Mouse (Mus musculus): Measurements from ENCODE around the gene Kcnj2. TPM values are rescaled to one million over a fixed set of nuclear protein-coding genes. Genes with fewer than 3 reads are reported as not detected.
A peak's percentile ranks its signal among the peaks of the same experiment; 100 is the strongest.

The Kcnj2 gene
- polyA plus RNA-seq, 1 experiment from 2014 or later = 3.2 TPM

GRCm38 (mm10) chr11:111064751-111065527, 1.0 kb upstream of the Kcnj2 start:
- Histone ChIP-seq H3K9me3 (replicated peaks) (no peaks in the 10 kb centered on the region), H3K9ac (peak overlapping the region; percentile 56), H3K36me3 (no peaks in the 10 kb centered on the region), H3K27me3 (peaks cover 19% of the 10 kb centered on the region), H3K4me2 (replicated peaks) (peak overlapping the region; percentile 94), H3K4me1 (peaks cover 16% of the 10 kb centered on the region), H3K27ac (peak overlapping the region; percentile 44; the same call in 1 of the 2 replicates), H3K4me3 (peak overlapping the region; percentile 64)
- peak; percentile 44 for ATAC-seq (ENCODE audit: low FRiP score)
- WGBS = under 1% methylated on average over 25 of the region's 25 CpGs

GRCm38 (mm10) chr11:111066299-111066691, 331 bp downstream of the Kcnj2 start:
- ATAC-seq (ENCODE audit: low FRiP score) = peak; percentile 70
- WGBS = under 1% methylated on average over 9 of the region's 9 CpGs
- peaks cover 19% of the 10 kb centered on the region for H3K27me3 ChIP-seq
- peaks cover 12% of the 10 kb centered on the region for H3K4me1 ChIP-seq
- peak overlapping the region; percentile 57 for H3K9ac ChIP-seq
- H3K36me3 ChIP-seq = no peaks in the 10 kb centered on the region
- peak overlapping the region; percentile 64 for H3K4me3 ChIP-seq
- H3K9me3 ChIP-seq (replicated peaks) = no peaks in the 10 kb centered on the region
- H3K4me2 ChIP-seq (replicated peaks) = peak overlapping the region; percentile 94
- no peak overlapping the region for H3K27ac ChIP-seq

- Histone ChIP-seq H3K36me3 (no peaks in the 10 kb centered on the region), H3K27me3 (peaks cover 19% of the 10 kb centered on the region), H3K4me2 (replicated peaks) (peak overlapping the region; percentile 94; the same call in 1 of the 2 replicates), H3K9me3 (replicated peaks) (no peaks in the 10 kb centered on the region), H3K4me3 (no peak overlapping the region), H3K9ac (no peak overlapping the region), H3K4me1 (peaks cover 12% of the 10 kb centered on the region), H3K27ac (no peak overlapping the region)
- 71% methylated on average over 3 of the region's 3 CpGs for WGBS
- no peak for ATAC-seq (ENCODE audit: low FRiP score)
Observed at GRCm38 (mm10) chr11:111067787-111068186, 1.8 kb downstream of the Kcnj2 start.

GRCm38 (mm10) chr11:111070460-111070859, 4.5 kb downstream of the Kcnj2 start:
- no peak for ATAC-seq (ENCODE audit: low FRiP score)
- Histone ChIP-seq H3K4me2 (replicated peaks) (no peak overlapping the region), H3K27ac (no peak overlapping the region), H3K9me3 (replicated peaks) (no peaks in the 10 kb centered on the region), H3K4me1 (peaks cover 8% of the 10 kb centered on the region), H3K4me3 (no peak overlapping the region), H3K36me3 (no peaks in the 10 kb centered on the region), H3K27me3 (peaks cover 19% of the 10 kb centered on the region), H3K9ac (no peak overlapping the region)

DNA sequence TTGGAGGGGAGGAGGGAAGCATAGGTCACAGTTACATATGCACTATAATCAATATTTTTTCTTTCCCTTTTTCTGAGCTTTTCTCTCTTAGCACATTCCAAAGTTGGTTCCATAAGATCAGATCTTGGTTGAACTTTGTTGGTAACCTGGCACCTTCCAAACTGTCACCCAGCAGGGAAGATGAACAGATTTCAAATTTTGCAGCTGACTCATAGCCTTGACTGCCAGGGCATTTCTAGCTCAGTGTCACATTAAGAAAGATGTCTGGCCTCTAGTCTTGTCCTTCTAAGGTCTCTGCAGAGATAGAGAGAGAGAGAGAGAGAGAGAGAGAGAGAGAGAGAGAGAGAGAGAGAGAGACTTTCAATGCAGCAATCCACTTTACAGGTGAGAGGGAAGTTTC, 8.2 kb downstream of the Kcnj2 start:
- Histone ChIP-seq H3K9me3 (replicated peaks) (no peaks in the 10 kb centered on the region), H3K36me3 (no peaks in the 10 kb centered on the region), H3K27me3 (no peaks in the 10 kb centered on the region), H3K27ac (no peak overlapping the region), H3K4me1 (no peaks in the 10 kb centered on the region), H3K4me2 (replicated peaks) (no peak overlapping the region), H3K9ac (no peak overlapping the region), H3K4me3 (no peak overlapping the region)
- no peak for ATAC-seq (ENCODE audit: low FRiP score)

DNA sequence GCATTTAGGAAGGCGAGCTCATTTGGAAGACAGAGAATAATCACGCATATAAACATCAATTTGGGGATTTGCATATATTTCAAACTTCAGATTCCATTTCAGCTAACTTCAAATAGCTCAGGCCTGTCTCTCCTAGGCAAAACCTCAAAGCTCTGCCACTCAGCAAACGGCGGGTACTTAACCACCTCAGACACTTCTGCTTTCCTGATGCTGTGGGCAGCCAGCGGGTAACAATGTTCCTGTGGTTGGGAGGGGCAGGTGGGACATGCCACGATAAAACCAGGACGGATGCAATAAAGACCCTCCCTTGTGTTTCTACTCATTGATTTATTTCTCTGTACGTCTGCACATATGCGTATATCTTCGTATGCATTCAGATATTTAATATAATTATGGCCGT, 12.1 kb downstream of the Kcnj2 start:
- Histone ChIP-seq H3K9me3 (replicated peaks) (no peaks in the 10 kb centered on the region), H3K4me2 (replicated peaks) (no peak overlapping the region), H3K9ac (no peak overlapping the region), H3K27ac (no peak overlapping the region), H3K27me3 (no peaks in the 10 kb centered on the region), H3K36me3 (no peaks in the 10 kb centered on the region), H3K4me1 (no peaks in the 10 kb centered on the region), H3K4me3 (no peak overlapping the region)
- 93% methylated on average over 11 of the region's 11 CpGs for WGBS
- ATAC-seq (ENCODE audit: low FRiP score) = no peak

GRCm38 (mm10) chr11:111083009-111083408, 17.0 kb downstream of the Kcnj2 start:
- Histone ChIP-seq H3K9me3 (replicated peaks) (no peaks in the 10 kb centered on the region), H3K9ac (no peak overlapping the region), H3K27me3 (no peaks in the 10 kb centered on the region), H3K27ac (no peak overlapping the region), H3K36me3 (no peaks in the 10 kb centered on the region), H3K4me2 (replicated peaks) (no peak overlapping the region), H3K4me1 (no peaks in the 10 kb centered on the region), H3K4me3 (no peak overlapping the region)
- 79% methylated on average over 2 of the region's 2 CpGs for WGBS
- no peak for ATAC-seq (ENCODE audit: low FRiP score)

DNA sequence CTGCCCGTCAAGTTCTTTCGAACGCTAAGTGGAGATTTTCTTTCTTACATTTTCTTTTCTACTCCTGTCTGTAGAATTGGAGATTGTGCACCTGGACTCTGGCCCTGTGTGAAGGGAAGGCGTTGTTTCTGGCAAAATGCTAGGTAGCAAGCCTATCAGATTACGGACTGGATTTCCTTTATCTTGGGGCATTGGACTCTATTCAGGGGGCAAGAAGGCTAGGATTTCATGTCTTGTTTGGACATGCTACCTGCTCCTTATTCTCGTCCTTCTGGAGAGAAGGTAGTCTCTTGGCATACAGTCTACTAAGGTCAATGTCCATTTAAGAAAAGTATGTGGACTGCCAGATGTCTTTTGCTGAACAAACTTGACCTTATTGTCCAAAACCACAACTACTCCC, 21.0 kb downstream of the Kcnj2 start:
- Histone ChIP-seq H3K9ac (no peak overlapping the region), H3K27me3 (no peaks in the 10 kb centered on the region), H3K9me3 (replicated peaks) (no peaks in the 10 kb centered on the region), H3K27ac (no peak overlapping the region), H3K4me2 (replicated peaks) (no peak overlapping the region), H3K36me3 (no peaks in the 10 kb centered on the region), H3K4me1 (peaks cover 3% of the 10 kb centered on the region; the same call in 1 of the 2 replicates), H3K4me3 (no peak overlapping the region)
- no peak for ATAC-seq (ENCODE audit: low FRiP score)
- 79% methylated on average over 6 of the region's 6 CpGs for whole genome bisulfite sequencing

- Histone ChIP-seq H3K9me3 (replicated peaks) (no peaks in the 10 kb centered on the region), H3K4me2 (replicated peaks) (no peak overlapping the region), H3K27ac (no peak overlapping the region), H3K4me1 (peaks cover 3% of the 10 kb centered on the region; the same call in 1 of the 2 replicates), H3K9ac (no peak overlapping the region), H3K27me3 (no peaks in the 10 kb centered on the region), H3K4me3 (no peak overlapping the region), H3K36me3 (no peaks in the 10 kb centered on the region)
- no peak for ATAC-seq (ENCODE audit: low FRiP score)
Observed at GRCm38 (mm10) chr11:111088226-111088625, 22.3 kb downstream of the Kcnj2 start.

GRCm38 (mm10) chr11:111088812-111089211, 22.8 kb downstream of the Kcnj2 start:
- Histone ChIP-seq H3K9ac (no peak overlapping the region), H3K27ac (no peak overlapping the region), H3K4me3 (no peak overlapping the region), H3K9me3 (replicated peaks) (no peaks in the 10 kb centered on the region), H3K27me3 (no peaks in the 10 kb centered on the region), H3K36me3 (no peaks in the 10 kb centered on the region), H3K4me1 (peaks cover 3% of the 10 kb centered on the region; the same call in 1 of the 2 replicates), H3K4me2 (replicated peaks) (no peak overlapping the region)
- WGBS = 64% methylated on average over 3 of the region's 3 CpGs
- ATAC-seq (ENCODE audit: low FRiP score) = no peak

DNA sequence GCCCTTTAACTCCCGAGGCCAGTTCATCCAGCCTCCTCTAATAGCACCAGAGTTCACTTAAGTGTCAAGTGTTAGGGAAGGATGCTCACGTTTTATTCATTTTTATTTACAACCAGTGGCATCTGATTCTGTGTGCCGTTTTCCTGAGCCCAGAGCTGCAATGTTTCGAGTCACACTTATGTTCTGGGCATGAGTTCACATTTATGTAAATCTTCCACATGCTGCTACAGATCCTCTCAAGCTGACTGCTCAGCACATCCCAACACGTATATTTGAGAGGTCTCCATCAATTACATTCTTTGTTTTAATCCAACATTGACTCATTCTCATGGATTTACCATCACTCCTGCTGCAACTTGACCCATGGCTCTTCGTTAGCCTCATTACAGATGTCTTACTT, 25.2 kb downstream of the Kcnj2 start:
- 87% methylated on average over 6 of the region's 6 CpGs for WGBS
- peaks cover 3% of the 10 kb centered on the region; the same call in 1 of the 2 replicates for H3K4me1 ChIP-seq
- H3K9me3 ChIP-seq (replicated peaks) = no peaks in the 10 kb centered on the region
- no peak overlapping the region for H3K27ac ChIP-seq
- H3K9ac ChIP-seq = no peak overlapping the region
- no peaks in the 10 kb centered on the region for H3K36me3 ChIP-seq
- ATAC-seq (ENCODE audit: low FRiP score) = no peak
- H3K27me3 ChIP-seq = no peaks in the 10 kb centered on the region
- no peak overlapping the region for H3K4me2 ChIP-seq (replicated peaks)
- no peak overlapping the region for H3K4me3 ChIP-seq

DNA sequence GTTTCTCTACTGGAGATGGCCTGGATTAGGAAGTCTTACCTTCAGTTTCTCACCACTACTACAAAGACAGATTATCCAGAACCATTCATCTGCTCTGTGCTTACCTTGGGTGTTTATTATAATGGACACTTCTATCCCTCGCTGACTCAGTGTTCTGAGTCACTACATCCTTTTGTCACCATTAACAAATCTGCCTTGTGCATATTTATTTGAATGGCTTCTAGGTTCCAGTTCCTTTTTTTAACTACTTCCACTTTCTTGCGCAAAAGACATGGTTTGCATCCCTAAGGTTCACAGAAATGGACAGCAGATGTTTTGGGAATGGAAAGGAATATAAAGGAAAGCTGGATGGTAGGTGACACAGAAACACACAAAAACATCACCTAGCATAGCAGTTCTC, 27.0 kb downstream of the Kcnj2 start:
- no peak overlapping the region for H3K9ac ChIP-seq
- no peaks in the 10 kb centered on the region for H3K9me3 ChIP-seq (replicated peaks)
- peaks cover 3% of the 10 kb centered on the region; the same call in 1 of the 2 replicates for H3K4me1 ChIP-seq
- no peaks in the 10 kb centered on the region for H3K27me3 ChIP-seq
- 90% methylated on average over 2 of the region's 2 CpGs for WGBS
- ATAC-seq (ENCODE audit: low FRiP score) = no peak
- no peaks in the 10 kb centered on the region for H3K36me3 ChIP-seq
- no peak overlapping the region for H3K4me3 ChIP-seq
- no peak overlapping the region for H3K4me2 ChIP-seq (replicated peaks)
- H3K27ac ChIP-seq = no peak overlapping the region

DNA sequence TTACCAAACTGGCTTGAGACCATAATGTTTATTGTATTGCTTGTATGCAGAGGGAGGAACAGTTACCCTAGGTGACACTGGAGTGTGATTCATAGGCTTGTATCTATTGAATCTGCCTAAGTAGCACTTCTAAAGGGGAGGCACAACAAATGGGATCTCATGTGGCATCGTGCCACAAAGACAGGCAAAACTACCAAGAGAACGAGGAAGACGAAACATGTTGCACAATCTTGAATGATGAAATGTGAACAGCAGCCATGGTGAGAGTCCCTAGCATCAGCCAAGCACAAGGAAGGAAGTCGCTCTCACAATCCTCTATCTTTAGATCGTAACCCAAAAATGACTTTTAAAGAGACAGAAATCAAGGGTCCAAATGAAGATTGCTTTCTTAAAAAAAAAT, 30.6 kb downstream of the Kcnj2 start:
- no peaks in the 10 kb centered on the region for H3K9me3 ChIP-seq (replicated peaks)
- ATAC-seq (ENCODE audit: low FRiP score) = no peak
- H3K36me3 ChIP-seq = no peaks in the 10 kb centered on the region
- H3K9ac ChIP-seq = no peak overlapping the region
- no peaks in the 10 kb centered on the region for H3K4me1 ChIP-seq
- H3K27me3 ChIP-seq = no peaks in the 10 kb centered on the region
- no peak overlapping the region for H3K4me3 ChIP-seq
- H3K4me2 ChIP-seq (replicated peaks) = no peak overlapping the region
- H3K27ac ChIP-seq = no peak overlapping the region
- WGBS = 94% methylated on average over 5 of the region's 5 CpGs

Measured in hindbrain, embryonic 12.5 days (tissue).